Mouse (Mus musculus) heart, postnatal 25 days (tissue): ENCODE measurements around the gene Cacnb2. TPM values are rescaled to one million over a fixed set of nuclear protein-coding genes. Genes with fewer than 3 reads are reported as not detected.

Experiments
- total RNA-seq, 2 experiments: library from RNA; stranded (reverse); gene quantifications; 2 replicates each; pipeline ENCODE4 v1.2.3; 2021

The Cacnb2 gene
- total RNA-seq, 2 experiments from 2014 or later, result 55.1 to 80.7 TPM

Other genes with a start within 250 kb of the Cacnb2 start
- gene Slc39a12, start 214.8 kb upstream of the Cacnb2 start, total RNA-seq, result under 1 TPM in 1 of 2 experiments, not detected in 1; 0.08 TPM